Mouse (Mus musculus) heart, embryonic 11.5 days (tissue): ENCODE results near the gene Ppp1r9a. TPM values are rescaled to one million over a fixed set of nuclear protein-coding genes. Genes with fewer than 3 reads are reported as not detected.

Experiments used
- ATAC-seq: fragments of 200-750 bp; cut with Nextera tagmentation; replicated peaks from 2 replicates; pipeline ENCODE4 v1.8.0; 2017; ENCODE audit warnings: moderate library complexity; ENCODE audit not compliant: insufficient number of reproducible peaks, low FRiP score, low TSS enrichment
- H3K27ac ChIP-seq: fragments of 300-500 bp; sonication (generic); 2 replicates; pipeline ENCODE4 v1.5.1; 2014; ENCODE audit warnings: mild to moderate bottlenecking, low read depth, low read length
- H3K27me3 ChIP-seq: fragments of 300-500 bp; sonication (generic); 2 replicates; pipeline ENCODE4 v1.6.1; 2014; ENCODE audit warnings: mild to moderate bottlenecking, low read length, mixed read lengths; ENCODE audit not compliant: control insufficient read depth, insufficient read depth
- H3K36me3 ChIP-seq: fragments of 300-500 bp; sonication (generic); 2 replicates; pipeline ENCODE4 v1.6.1; 2014; ENCODE audit warnings: mild to moderate bottlenecking, low read length, moderate library complexity, mixed read lengths; ENCODE audit not compliant: control insufficient read depth, insufficient read depth
- H3K4me1 ChIP-seq: fragments of 300-500 bp; sonication (generic); 2 replicates; pipeline ENCODE4 v1.6.1; 2014; ENCODE audit warnings: low read length; ENCODE audit not compliant: control insufficient read depth, insufficient read depth
- H3K4me2 ChIP-seq: fragments of 300-500 bp; sonication (generic); 2 replicates; pipeline ENCODE4 v1.6.1; 2014; ENCODE audit warnings: mild to moderate bottlenecking, moderate library complexity
- H3K4me3 ChIP-seq: fragments of 300-500 bp; sonication (generic); 2 replicates; pipeline ENCODE4 v1.5.1; 2014; ENCODE audit warnings: low read depth, low read length
- H3K9ac ChIP-seq: fragments of 300-500 bp; sonication (generic); 2 replicates; pipeline ENCODE4 v1.6.1; 2014; ENCODE audit warnings: mild to moderate bottlenecking, low read depth, low read length, moderate library complexity
- H3K9me3 ChIP-seq: fragments of 300-500 bp; sonication (generic); replicated peaks from 2 replicates; pipeline ENCODE4 v1.6.1; 2016; ENCODE audit warnings: low read length; ENCODE audit not compliant: control insufficient read depth
- WGBS: fragments of 180-500 bp; shearing (Covaris S2); extraction: QIAGEN DNeasy Blood & Tissue Kit; methylation state at CpG from one replicate; pipeline ENCODE4 v1.1.7; 2014; ENCODE audit not compliant: insufficient replicate concordance; 5-methylcytosine and 5-hydroxymethylcytosine counted together
- polyA plus RNA-seq: library from polyadenylated mRNA; unstranded; fragments of >200 nt; fragmentation: Nextera tagmentation; extraction: Ambion mirVana; gene quantifications from 2 replicates; pipeline ENCODE4 v1.2.1, GENCODE M21; 2014

Gene Ppp1r9a
- polyA plus RNA-seq, 1 experiment from 2014 or later = 25.0 TPM

DNA sequence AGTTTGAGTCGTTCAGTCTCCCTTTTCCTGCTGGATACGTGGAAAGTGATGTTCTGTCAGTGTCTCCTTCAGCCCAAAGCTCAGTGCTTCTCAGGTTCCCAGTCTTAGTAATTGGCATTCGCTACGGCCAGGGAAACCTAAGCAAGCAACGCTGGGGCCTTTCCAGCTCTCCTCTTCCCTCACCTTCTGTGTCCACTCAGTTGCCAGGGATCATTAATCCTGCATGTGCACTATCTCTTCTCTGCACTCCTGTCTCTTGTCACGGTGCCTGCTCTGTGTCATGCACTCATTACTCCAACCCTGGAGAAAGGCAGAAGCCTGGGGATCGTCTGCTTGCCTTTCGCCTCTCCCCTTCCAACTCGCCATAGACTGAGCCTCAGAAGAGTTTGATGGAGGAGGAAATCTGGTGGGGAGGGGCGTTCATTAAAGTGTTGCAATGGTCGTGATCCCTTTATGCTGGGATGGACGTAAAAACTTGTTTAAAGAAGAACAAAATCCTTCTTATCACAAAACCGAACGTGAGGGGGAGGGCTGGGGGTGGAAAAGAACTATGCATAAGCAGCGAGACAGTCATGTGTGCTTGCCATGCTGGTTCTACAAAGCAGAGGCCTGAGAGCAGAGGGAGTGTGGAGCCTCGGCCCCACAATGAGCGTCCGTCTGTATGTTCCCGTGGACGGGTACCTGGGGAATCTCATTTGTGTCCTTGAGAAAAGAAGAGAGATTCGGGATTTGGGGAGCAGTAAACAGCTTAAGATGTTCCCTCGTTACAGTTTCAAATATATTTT, 103.0 kb downstream of the Ppp1r9a start:
- Histone ChIP-seq H3K4me2 (peak overlapping the region; percentile 54), H3K4me3 (0 out of 2 replicates have a peak overlapping the region, but pooled peaks have one; percentile 16), H3K4me1 (peaks cover 23% of the 10 kb centered on the region), H3K27ac (peak overlapping the region; percentile 86), H3K27me3 (no peaks in the 10 kb centered on the region), H3K36me3 (no peaks in the 10 kb centered on the region), H3K9ac (peak overlapping the region; percentile 46; the same call in 1 of the 2 replicates), H3K9me3 (no peaks in the 10 kb centered on the region)
- WGBS = 27% methylated on average over 22 of the region's 22 CpGs
- ATAC-seq = peak; percentile 81

DNA sequence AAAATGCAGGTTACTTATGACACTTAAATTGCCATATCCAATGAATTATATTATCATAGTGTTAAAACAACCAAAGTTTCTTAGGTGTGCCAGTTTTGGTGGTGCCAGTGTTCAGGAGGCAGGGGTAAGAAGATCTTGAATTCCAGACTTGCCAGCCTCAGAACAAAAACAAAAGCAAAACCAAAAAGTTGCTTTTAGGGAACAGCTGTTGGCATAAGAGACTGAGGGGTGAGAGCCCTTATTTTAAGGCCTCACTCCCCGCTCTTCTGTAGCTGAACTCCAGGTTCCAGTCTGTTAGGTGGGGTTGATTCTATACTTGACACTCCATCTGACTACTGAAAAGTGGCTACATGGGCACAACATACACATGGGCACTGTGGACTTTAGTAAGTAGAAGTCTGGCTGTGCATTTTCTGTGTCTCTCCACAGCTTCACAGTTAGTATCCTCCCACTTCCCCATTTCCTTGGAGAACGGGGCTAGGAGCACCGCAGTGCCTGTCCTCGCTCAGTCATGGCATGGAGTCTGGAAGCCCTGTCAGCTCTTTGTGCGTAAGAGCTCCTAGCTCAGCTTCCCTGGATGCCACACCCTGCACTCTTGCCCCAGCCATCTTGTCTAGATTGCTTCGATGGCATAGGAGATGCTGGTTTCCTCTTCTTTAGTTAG, 103.7 kb downstream of the Ppp1r9a start:
- ATAC-seq = no peak
- Histone ChIP-seq H3K36me3 (no peaks in the 10 kb centered on the region), H3K27ac (peak overlapping the region; percentile 86), H3K4me2 (peak overlapping the region; percentile 54; the same call in 1 of the 2 replicates), H3K27me3 (no peaks in the 10 kb centered on the region), H3K9me3 (no peaks in the 10 kb centered on the region), H3K9ac (no peak overlapping the region), H3K4me1 (peaks cover 25% of the 10 kb centered on the region), H3K4me3 (no peak overlapping the region)
- WGBS = 69% methylated on average over 6 of the region's 6 CpGs

DNA sequence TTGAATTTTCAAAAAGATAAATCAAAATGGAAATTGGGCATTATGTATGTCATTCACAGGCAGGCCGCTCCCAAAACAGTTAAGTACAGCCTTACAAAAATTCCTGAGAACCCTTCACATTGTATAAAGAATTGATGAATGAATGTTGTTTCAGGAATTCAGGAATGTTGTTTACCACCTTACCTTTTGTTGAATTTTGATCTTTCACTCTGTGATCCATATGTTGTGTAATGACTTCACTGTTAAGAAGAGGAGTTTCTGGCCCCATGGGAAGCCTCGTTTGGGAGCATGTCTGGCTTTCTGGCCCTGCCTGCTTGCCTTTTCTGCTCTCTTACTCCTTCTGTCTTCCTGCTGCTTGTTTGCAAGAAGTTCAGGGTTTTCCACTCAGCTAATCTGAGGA, 105.4 kb downstream of the Ppp1r9a start:
- Histone ChIP-seq H3K9ac (no peak overlapping the region), H3K27me3 (no peaks in the 10 kb centered on the region), H3K4me1 (peaks cover 25% of the 10 kb centered on the region), H3K36me3 (no peaks in the 10 kb centered on the region), H3K9me3 (no peaks in the 10 kb centered on the region), H3K4me3 (no peak overlapping the region), H3K4me2 (no peak overlapping the region), H3K27ac (no peak overlapping the region)
- ATAC-seq = no peak
- 50% methylated on average over 2 of the region's 2 CpGs for WGBS

- H3K27me3 ChIP-seq = no peaks in the 10 kb centered on the region
- H3K27ac ChIP-seq = no peak overlapping the region
- no peak overlapping the region for H3K4me2 ChIP-seq
- WGBS = 51% methylated on average over 15 of the region's 15 CpGs
- peaks cover 25% of the 10 kb centered on the region for H3K4me1 ChIP-seq
- no peak overlapping the region for H3K9ac ChIP-seq
- ATAC-seq = no peak
- no peaks in the 10 kb centered on the region for H3K36me3 ChIP-seq
- H3K9me3 ChIP-seq = no peaks in the 10 kb centered on the region
- no peak overlapping the region for H3K4me3 ChIP-seq
These were observed 105.9 kb downstream of the Ppp1r9a start for GRCm38 (mm10) chr6:5008603-5009002.

DNA sequence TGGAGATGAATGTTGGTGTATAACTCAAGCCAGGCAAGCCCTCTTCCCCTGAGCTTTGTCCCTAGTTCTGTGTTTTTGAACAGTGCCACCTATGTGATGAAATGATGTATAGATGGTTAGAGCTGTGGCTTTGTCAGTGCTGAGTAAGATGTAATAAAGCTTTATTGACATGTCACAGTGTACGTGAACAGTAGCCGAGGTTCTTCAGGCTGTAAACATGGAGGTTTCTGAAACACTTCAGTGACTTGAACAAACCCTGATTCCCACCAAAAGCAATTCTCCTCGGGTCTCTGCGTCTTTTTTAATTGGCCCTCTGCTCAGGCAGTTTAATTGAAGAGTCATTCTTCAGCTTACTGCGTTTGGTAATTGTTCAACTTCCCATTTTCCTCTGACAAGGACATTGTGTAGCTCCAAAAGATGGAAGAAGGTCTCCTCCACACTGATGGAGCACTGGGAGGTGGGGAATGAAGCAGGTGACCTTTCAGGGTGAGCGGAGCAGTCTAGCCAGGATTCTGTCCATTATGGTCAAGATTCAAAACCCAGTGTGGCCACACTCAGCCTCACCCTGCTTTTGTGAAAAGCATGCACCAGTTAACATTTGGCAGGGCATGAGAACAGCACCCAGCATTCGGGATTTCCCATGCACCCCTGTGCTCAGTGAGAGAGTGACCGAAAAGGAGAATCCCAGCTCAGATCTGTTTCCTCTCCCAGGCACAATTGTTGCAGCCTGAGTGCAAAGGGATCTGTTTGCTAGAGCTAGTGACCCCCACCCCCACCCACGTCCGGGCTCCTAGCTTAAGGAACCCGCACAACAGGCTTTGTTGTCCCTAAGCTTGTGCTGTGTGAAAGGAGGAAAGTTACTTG, 108.1 kb downstream of the Ppp1r9a start:
- WGBS = 57% methylated on average over 11 of the region's 11 CpGs
- no peak for ATAC-seq
- no peak overlapping the region for H3K27ac ChIP-seq

GRCm38 (mm10) chr6:5012794-5013193, 110.1 kb downstream of the Ppp1r9a start:
- 79% methylated on average over 4 of the region's 4 CpGs for WGBS

More for the DNA sequence above, 108.1 kb downstream of the Ppp1r9a start:
- Histone ChIP-seq H3K27me3 (no peaks in the 10 kb centered on the region), H3K9me3 (no peaks in the 10 kb centered on the region), H3K4me1 (peaks cover 20% of the 10 kb centered on the region), H3K4me2 (no peak overlapping the region), H3K4me3 (no peak overlapping the region), H3K36me3 (no peaks in the 10 kb centered on the region), H3K9ac (no peak overlapping the region)

GRCm38 (mm10) chr6:5014567-5014966, 111.8 kb downstream of the Ppp1r9a start:
- Histone ChIP-seq H3K36me3 (no peaks in the 10 kb centered on the region), H3K27ac (no peak overlapping the region), H3K4me2 (no peak overlapping the region), H3K4me3 (no peak overlapping the region), H3K9ac (no peak overlapping the region), H3K27me3 (no peaks in the 10 kb centered on the region), H3K4me1 (peaks cover 9% of the 10 kb centered on the region), H3K9me3 (no peaks in the 10 kb centered on the region)
- WGBS = 88% methylated on average over 6 of the region's 6 CpGs
- ATAC-seq = no peak

More at GRCm38 (mm10) chr6:5012794-5013193, 110.1 kb downstream of the Ppp1r9a start:
- Histone ChIP-seq H3K9ac (no peak overlapping the region), H3K36me3 (no peaks in the 10 kb centered on the region), H3K27me3 (no peaks in the 10 kb centered on the region), H3K9me3 (no peaks in the 10 kb centered on the region), H3K27ac (no peak overlapping the region), H3K4me2 (no peak overlapping the region), H3K4me1 (peaks cover 5% of the 10 kb centered on the region), H3K4me3 (no peak overlapping the region)
- ATAC-seq = no peak

GRCm38 (mm10) chr6:5015173-5015572, 112.5 kb downstream of the Ppp1r9a start:
- H3K27ac ChIP-seq = no peak overlapping the region
- no peak for ATAC-seq
- no peak overlapping the region for H3K4me2 ChIP-seq
- no peak overlapping the region for H3K9ac ChIP-seq
- H3K4me1 ChIP-seq = peaks cover 9% of the 10 kb centered on the region
- WGBS = 56% methylated on average over 2 of the region's 2 CpGs
- no peaks in the 10 kb centered on the region for H3K27me3 ChIP-seq
- H3K36me3 ChIP-seq = no peaks in the 10 kb centered on the region
- no peaks in the 10 kb centered on the region for H3K9me3 ChIP-seq
- no peak overlapping the region for H3K4me3 ChIP-seq
